Mouse (Mus musculus): ENCODE measurements around the gene Inip. TPM values are rescaled to one million over a fixed set of nuclear protein-coding genes. Genes with fewer than 3 reads are reported as not detected.

The Inip gene
- polyA plus RNA-seq, 1 experiment = 8.4 TPM

- Histone ChIP-seq H3K27ac (replicated peaks; ENCODE audit: low read depth, low read length) (no peak overlapping the region), H3K4me3 (ENCODE audit: insufficient read depth, low read depth, low read length) (no peak overlapping the region), H3K4me1 (ENCODE audit: control insufficient read depth, insufficient read depth, insufficient read length, low read length) (no peaks in the 10 kb centered on the region)
Observed at GRCm38 (mm10) chr4:59727187-59727877, 74.1 kb downstream of the Inip start.

DNA sequence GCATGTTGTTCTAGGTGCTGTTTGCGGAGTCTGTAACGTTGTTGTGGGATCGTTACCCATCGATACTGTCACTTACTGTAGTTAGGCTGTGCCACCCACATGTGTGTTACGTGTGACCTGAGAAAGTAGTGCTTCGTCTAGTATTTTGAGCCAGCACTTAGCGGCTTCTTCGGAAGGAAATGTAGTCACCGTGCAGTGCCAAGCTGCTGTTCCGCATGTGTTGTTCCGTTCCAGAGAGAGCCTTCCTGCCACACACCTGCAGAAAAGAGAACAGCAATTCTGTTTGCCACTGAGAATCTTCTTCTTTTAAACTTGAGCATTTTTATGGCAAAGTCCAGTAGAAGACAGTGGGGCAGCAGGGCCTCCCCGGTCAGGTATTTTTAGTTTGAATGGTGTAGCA, 74.9 kb downstream of the Inip start:
- H3K4me1 ChIP-seq (ENCODE audit: control insufficient read depth, insufficient read depth, insufficient read length, low read length) = no peaks in the 10 kb centered on the region
- no peak overlapping the region for H3K4me3 ChIP-seq (ENCODE audit: insufficient read depth, low read depth, low read length)
- no peak overlapping the region for H3K27ac ChIP-seq (replicated peaks; ENCODE audit: low read depth, low read length)

DNA sequence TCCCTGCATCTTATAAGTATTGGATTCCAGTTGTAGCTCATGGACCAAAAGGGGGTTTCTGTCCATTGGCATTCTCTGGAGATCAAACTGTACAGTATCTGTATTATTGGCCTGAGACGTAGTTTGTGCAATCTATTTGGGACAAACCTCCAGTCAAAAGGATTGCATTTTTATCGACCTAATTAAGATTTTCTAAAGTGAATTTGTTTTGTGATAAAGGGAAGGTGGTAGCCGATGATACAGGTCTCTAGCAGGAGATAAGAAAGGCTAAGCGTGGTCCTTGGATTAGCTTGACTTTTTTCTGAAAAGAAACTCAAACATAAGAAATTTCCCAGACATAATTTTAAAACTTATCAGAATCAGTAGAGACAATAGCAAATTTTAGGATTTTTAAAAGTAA, 75.8 kb downstream of the Inip start:
- no peaks in the 10 kb centered on the region for H3K4me1 ChIP-seq (ENCODE audit: control insufficient read depth, insufficient read depth, insufficient read length, low read length)
- H3K4me3 ChIP-seq (ENCODE audit: insufficient read depth, low read depth, low read length) = no peak overlapping the region
- H3K27ac ChIP-seq (replicated peaks; ENCODE audit: low read depth, low read length) = no peak overlapping the region

GRCm38 (mm10) chr4:59721811-59722210, 79.6 kb downstream of the Inip start:
- Histone ChIP-seq H3K27ac (replicated peaks; ENCODE audit: low read depth, low read length) (no peak overlapping the region), H3K4me3 (ENCODE audit: insufficient read depth, low read depth, low read length) (no peak overlapping the region), H3K4me1 (ENCODE audit: control insufficient read depth, insufficient read depth, insufficient read length, low read length) (no peaks in the 10 kb centered on the region)

Other genes with a start within 250 kb of the Inip start
- 251 and 343 TPM in 2 replicates for gene Hsdl2, start 220.0 kb downstream of the Inip start, polyA plus RNA-seq (2012; ENCODE audit: insufficient read depth, insufficient read length, missing spikeins)
- gene E130308A19Rik, start 175.4 kb downstream of the Inip start, polyA plus RNA-seq (2012; ENCODE audit: insufficient read depth, insufficient read length, missing spikeins) = 1.7 and 3.0 TPM in 2 replicates
- gene Snx30, start 4.3 kb upstream of the Inip start, polyA plus RNA-seq (2012; ENCODE audit: insufficient read depth, insufficient read length, missing spikeins) = 1.0 and 2.5 TPM in 2 replicates
- not detected in 2 replicates for gene Slc46a2, start 113.5 kb upstream of the Inip start, polyA plus RNA-seq (2012; ENCODE audit: insufficient read depth, insufficient read length, missing spikeins)
- not detected in 2 replicates for gene Mup4, start 159.1 kb upstream of the Inip start, polyA plus RNA-seq (2012; ENCODE audit: insufficient read depth, insufficient read length, missing spikeins)
- not detected in 2 replicates for gene Mup6, start 162.7 kb upstream of the Inip start, polyA plus RNA-seq (2012; ENCODE audit: insufficient read depth, insufficient read length, missing spikeins)